Mouse (Mus musculus): Measurements from ENCODE around the gene Prkag2. TPM values are rescaled to one million over a fixed set of nuclear protein-coding genes. Genes with fewer than 3 reads are reported as not detected.

The Prkag2 gene
- polyA plus RNA-seq, 1 experiment from 2014 or later, result 97.6 TPM

GRCm38 (mm10) chr5:25064270-25065232, 35.9 kb downstream of the Prkag2 start:
- peaks cover 7% of the 10 kb centered on the region for H3K4me1 ChIP-seq (ENCODE audit: control insufficient read depth, insufficient read depth, low read length)
- no peak overlapping the region for H3K27ac ChIP-seq (replicated peaks; ENCODE audit: low read depth, low read length)
- no peaks in the 10 kb centered on the region for H3K36me3 ChIP-seq (ENCODE audit: control insufficient read depth, insufficient read depth, low read length)
- no peak for DNase-seq
- no peak overlapping the region for H3K9ac ChIP-seq (replicated peaks; ENCODE audit: low read length)
- no peak overlapping the region for H3K4me3 ChIP-seq (replicated peaks; ENCODE audit: low read depth, low read length)
- WGBS, result 55% methylated on average over 8 of the region's 8 CpGs
- no peak overlapping the region for H3K4me2 ChIP-seq (ENCODE audit: low read length)
- H3K9me3 ChIP-seq (ENCODE audit: control insufficient read depth, low read length), result no peaks in the 10 kb centered on the region
- no peaks in the 10 kb centered on the region for H3K27me3 ChIP-seq (ENCODE audit: control insufficient read depth, insufficient read depth, low read length)
- ATAC-seq (ENCODE audit: low FRiP score, low TSS enrichment), result no peak

- 39% methylated on average over 17 of the region's 17 CpGs for WGBS
- ATAC-seq (ENCODE audit: low FRiP score, low TSS enrichment) (no peak), DNase-seq (peak; percentile 40)
- Histone ChIP-seq H3K36me3 (ENCODE audit: control insufficient read depth, insufficient read depth, low read length) (no peaks in the 10 kb centered on the region), H3K27me3 (ENCODE audit: control insufficient read depth, insufficient read depth, low read length) (no peaks in the 10 kb centered on the region), H3K9me3 (ENCODE audit: control insufficient read depth, low read length) (no peaks in the 10 kb centered on the region), H3K27ac (replicated peaks; ENCODE audit: low read depth, low read length) (no peak overlapping the region), H3K9ac (replicated peaks; ENCODE audit: low read length) (no peak overlapping the region), H3K4me3 (replicated peaks; ENCODE audit: low read depth, low read length) (no peak overlapping the region), H3K4me2 (ENCODE audit: low read length) (no peak overlapping the region), H3K4me1 (ENCODE audit: control insufficient read depth, insufficient read depth, low read length) (peaks cover 11% of the 10 kb centered on the region)
Measured at GRCm38 (mm10) chr5:25062506-25063132, 37.8 kb downstream of the Prkag2 start.

DNA sequence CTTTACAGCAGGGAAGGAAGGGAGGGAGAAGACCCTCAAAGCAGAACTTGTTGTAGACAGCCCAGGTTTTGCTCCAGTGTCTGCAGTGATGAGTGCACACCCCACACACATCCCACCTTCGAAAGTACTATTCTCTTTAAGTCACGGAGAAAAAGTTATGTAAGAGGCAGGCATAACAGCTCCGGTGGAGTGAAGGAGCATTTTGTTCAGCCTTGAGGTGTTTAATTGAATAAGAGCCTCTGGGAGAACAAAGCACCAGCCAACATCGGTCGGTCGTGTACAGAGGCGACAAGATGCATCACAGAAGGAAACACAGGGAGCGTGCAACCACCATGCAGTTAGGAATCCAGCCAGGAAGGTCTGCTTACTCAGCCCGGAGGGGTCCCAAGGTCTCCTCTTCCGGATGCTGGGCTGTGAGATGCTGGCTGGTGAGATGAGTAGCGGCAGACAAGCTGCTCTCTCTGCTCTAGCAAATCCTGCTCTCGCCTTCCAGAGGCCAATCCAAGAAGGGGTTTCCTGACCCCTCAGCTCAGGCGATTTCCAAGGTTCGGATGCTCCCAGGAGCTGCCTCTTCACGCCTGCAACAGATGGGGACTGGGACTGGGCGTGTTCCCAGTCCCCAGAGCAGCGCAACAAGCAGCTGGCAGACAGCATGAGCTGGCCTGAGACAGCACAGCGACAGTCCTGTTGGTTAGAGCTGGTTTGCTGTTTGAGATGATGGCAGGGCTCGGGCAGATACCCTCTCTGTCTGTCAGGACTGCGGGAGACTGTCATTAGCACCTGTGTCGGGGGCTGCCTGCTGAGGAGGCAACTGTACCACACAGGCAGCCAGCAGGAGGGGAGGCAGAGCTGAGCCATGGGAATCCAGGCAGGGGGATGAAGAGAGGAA, 41.3 kb downstream of the Prkag2 start:
- ATAC-seq (ENCODE audit: low FRiP score, low TSS enrichment) (0 out of 2 replicates have a peak, but pooled peaks have one; percentile 11), DNase-seq (peak; percentile 41)
- no peaks in the 10 kb centered on the region for H3K9me3 ChIP-seq (ENCODE audit: control insufficient read depth, low read length)
- H3K27ac ChIP-seq (replicated peaks; ENCODE audit: low read depth, low read length), result no peak overlapping the region
- peaks cover 11% of the 10 kb centered on the region for H3K4me1 ChIP-seq (ENCODE audit: control insufficient read depth, insufficient read depth, low read length)
- H3K27me3 ChIP-seq (ENCODE audit: control insufficient read depth, insufficient read depth, low read length), result no peaks in the 10 kb centered on the region
- no peak overlapping the region for H3K4me3 ChIP-seq (replicated peaks; ENCODE audit: low read depth, low read length)
- 21% methylated on average over 21 of the region's 21 CpGs for WGBS
- H3K9ac ChIP-seq (replicated peaks; ENCODE audit: low read length), result peak overlapping the region; percentile 21; the same call in 1 of the 2 replicates
- H3K36me3 ChIP-seq (ENCODE audit: control insufficient read depth, insufficient read depth, low read length), result no peaks in the 10 kb centered on the region
- peak overlapping the region; percentile 31 for H3K4me2 ChIP-seq (ENCODE audit: low read length)

DNA sequence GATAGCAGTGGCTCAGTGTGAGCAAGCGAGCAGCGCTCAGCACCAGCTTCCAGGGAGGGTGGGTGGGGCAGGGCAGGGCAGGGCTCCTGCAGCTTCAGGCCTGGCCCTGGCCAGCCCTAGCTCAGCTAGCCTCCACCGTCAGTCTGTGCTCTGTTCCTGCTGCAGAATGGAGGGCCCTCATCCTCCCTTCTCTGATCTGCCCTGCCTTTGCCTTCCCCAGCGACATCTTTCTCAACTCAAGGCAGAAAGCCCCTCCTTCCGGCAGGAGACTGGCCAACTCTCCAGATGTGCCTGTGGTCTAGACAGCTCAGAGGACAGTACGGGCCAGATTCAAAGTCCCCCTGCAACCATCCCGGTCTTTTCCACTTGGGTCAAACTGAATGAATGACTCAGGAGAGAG, 42.0 kb downstream of the Prkag2 start:
- H3K4me3 ChIP-seq (replicated peaks; ENCODE audit: low read depth, low read length), result no peak overlapping the region

DNA sequence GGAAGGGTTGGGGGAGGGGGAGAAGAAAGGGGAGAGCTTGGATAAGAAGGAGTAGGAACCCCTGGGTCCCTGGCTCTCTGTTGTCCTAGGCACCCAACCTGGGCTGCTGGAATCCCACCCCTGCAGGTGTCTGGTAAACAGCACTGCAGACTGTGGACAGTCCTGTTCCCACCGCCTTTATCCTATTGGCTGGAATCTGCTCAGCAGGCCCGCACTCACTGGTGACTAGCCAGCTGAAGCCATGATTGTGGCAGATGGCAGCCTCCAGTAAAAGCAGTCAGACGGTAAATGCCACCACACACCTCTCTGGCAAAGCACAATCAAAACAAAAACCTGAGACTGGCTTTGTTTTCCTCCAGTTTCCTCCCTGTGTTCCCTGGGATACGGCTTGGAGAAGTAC, 45.2 kb downstream of the Prkag2 start:
- Histone ChIP-seq H3K4me2 (ENCODE audit: low read length) (no peak overlapping the region), H3K4me1 (ENCODE audit: control insufficient read depth, insufficient read depth, low read length) (peaks cover 8% of the 10 kb centered on the region), H3K4me3 (replicated peaks; ENCODE audit: low read depth, low read length) (no peak overlapping the region), H3K27me3 (ENCODE audit: control insufficient read depth, insufficient read depth, low read length) (no peaks in the 10 kb centered on the region), H3K9ac (replicated peaks; ENCODE audit: low read length) (no peak overlapping the region), H3K36me3 (ENCODE audit: control insufficient read depth, insufficient read depth, low read length) (no peaks in the 10 kb centered on the region), H3K9me3 (ENCODE audit: control insufficient read depth, low read length) (no peaks in the 10 kb centered on the region), H3K27ac (replicated peaks; ENCODE audit: low read depth, low read length) (no peak overlapping the region)
- peak; percentile 13 for DNase-seq
- 43% methylated on average over 4 of the region's 4 CpGs for WGBS
- no peak for ATAC-seq (ENCODE audit: low FRiP score, low TSS enrichment)

More for the DNA sequence above, 42.0 kb downstream of the Prkag2 start:
- H3K9me3 ChIP-seq (ENCODE audit: control insufficient read depth, low read length), result no peaks in the 10 kb centered on the region
- no peak overlapping the region for H3K27ac ChIP-seq (replicated peaks; ENCODE audit: low read depth, low read length)
- H3K4me1 ChIP-seq (ENCODE audit: control insufficient read depth, insufficient read depth, low read length), result peaks cover 11% of the 10 kb centered on the region
- no peak for ATAC-seq (ENCODE audit: low FRiP score, low TSS enrichment)
- H3K9ac ChIP-seq (replicated peaks; ENCODE audit: low read length), result no peak overlapping the region
- no peak for DNase-seq
- no peak overlapping the region for H3K4me2 ChIP-seq (ENCODE audit: low read length)
- H3K36me3 ChIP-seq (ENCODE audit: control insufficient read depth, insufficient read depth, low read length), result no peaks in the 10 kb centered on the region
- no peaks in the 10 kb centered on the region for H3K27me3 ChIP-seq (ENCODE audit: control insufficient read depth, insufficient read depth, low read length)
- WGBS, result 46% methylated on average over 7 of the region's 7 CpGs

GRCm38 (mm10) chr5:25053971-25054658, 46.3 kb downstream of the Prkag2 start:
- no peak for ATAC-seq (ENCODE audit: low FRiP score, low TSS enrichment)

DNA sequence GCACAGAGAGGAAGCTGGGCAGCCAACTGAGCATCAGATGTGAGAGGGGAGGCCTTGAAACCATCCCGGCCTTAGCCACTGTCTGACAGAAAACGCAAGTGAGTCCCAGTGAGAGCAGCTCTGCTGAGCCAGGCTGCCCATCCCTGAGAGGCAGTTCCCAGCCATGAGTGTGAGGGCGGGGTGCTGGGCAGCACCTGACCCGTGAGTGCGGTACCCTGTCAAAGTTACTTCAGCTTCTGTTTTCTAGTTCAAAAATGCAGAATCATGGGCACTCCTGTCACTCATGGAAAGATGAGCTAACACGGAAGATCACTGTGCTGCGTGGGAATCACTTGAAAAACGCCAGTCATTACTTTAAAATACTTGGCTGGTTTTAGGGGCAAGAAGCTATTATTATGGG, 49.6 kb downstream of the Prkag2 start:
- H3K9me3 ChIP-seq (ENCODE audit: control insufficient read depth, low read length), result no peaks in the 10 kb centered on the region
- no peak for DNase-seq
- no peaks in the 10 kb centered on the region for H3K36me3 ChIP-seq (ENCODE audit: control insufficient read depth, insufficient read depth, low read length)
- H3K4me1 ChIP-seq (ENCODE audit: control insufficient read depth, insufficient read depth, low read length), result no peaks in the 10 kb centered on the region
- H3K27me3 ChIP-seq (ENCODE audit: control insufficient read depth, insufficient read depth, low read length), result no peaks in the 10 kb centered on the region
- H3K4me3 ChIP-seq (replicated peaks; ENCODE audit: low read depth, low read length), result no peak overlapping the region
- no peak for ATAC-seq (ENCODE audit: low FRiP score, low TSS enrichment)
- 75% methylated on average over 8 of the region's 8 CpGs for WGBS
- no peak overlapping the region for H3K9ac ChIP-seq (replicated peaks; ENCODE audit: low read length)
- H3K27ac ChIP-seq (replicated peaks; ENCODE audit: low read depth, low read length), result no peak overlapping the region
- H3K4me2 ChIP-seq (ENCODE audit: low read length), result no peak overlapping the region

More at GRCm38 (mm10) chr5:25053971-25054658, 46.3 kb downstream of the Prkag2 start:
- H3K4me3 ChIP-seq (replicated peaks; ENCODE audit: low read depth, low read length), result no peak overlapping the region
- H3K4me2 ChIP-seq (ENCODE audit: low read length), result no peak overlapping the region
- H3K9ac ChIP-seq (replicated peaks; ENCODE audit: low read length), result no peak overlapping the region
- H3K27ac ChIP-seq (replicated peaks; ENCODE audit: low read depth, low read length), result no peak overlapping the region
- H3K36me3 ChIP-seq (ENCODE audit: control insufficient read depth, insufficient read depth, low read length), result no peaks in the 10 kb centered on the region
- 84% methylated on average over 7 of the region's 7 CpGs for WGBS
- DNase-seq, result no peak
- H3K4me1 ChIP-seq (ENCODE audit: control insufficient read depth, insufficient read depth, low read length), result no peaks in the 10 kb centered on the region; the same call in 1 of the 2 replicates
- no peaks in the 10 kb centered on the region for H3K27me3 ChIP-seq (ENCODE audit: control insufficient read depth, insufficient read depth, low read length)
- H3K9me3 ChIP-seq (ENCODE audit: control insufficient read depth, low read length), result no peaks in the 10 kb centered on the region

DNA sequence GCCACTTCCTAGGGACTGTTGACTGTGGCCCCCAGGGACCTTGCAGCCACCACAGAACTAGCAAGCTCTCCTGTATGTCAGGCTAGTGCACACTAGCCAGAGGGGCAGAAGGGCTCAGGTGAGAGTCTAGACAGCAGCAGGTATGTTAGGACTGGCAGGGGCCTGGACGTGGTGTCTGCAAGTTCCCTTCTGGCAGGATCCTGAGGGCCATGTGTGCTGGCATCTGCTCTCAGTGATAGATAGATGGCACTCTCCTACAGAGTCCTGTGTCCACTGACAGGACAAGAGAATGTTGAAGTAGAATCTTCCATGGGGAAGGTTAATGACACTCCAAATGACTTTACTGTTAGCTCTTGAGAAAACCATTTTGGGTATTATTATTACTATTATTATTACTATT, 52.8 kb downstream of the Prkag2 start:
- H3K4me2 ChIP-seq (ENCODE audit: low read length), result no peak overlapping the region
- WGBS, result 66% methylated on average over 1 of the region's 1 CpGs
- H3K36me3 ChIP-seq (ENCODE audit: control insufficient read depth, insufficient read depth, low read length), result no peaks in the 10 kb centered on the region
- H3K27ac ChIP-seq (replicated peaks; ENCODE audit: low read depth, low read length), result no peak overlapping the region
- H3K9me3 ChIP-seq (ENCODE audit: control insufficient read depth, low read length), result no peaks in the 10 kb centered on the region
- H3K4me1 ChIP-seq (ENCODE audit: control insufficient read depth, insufficient read depth, low read length), result no peaks in the 10 kb centered on the region
- ATAC-seq (ENCODE audit: low FRiP score, low TSS enrichment) (no peak), DNase-seq (no peak)
- H3K4me3 ChIP-seq (replicated peaks; ENCODE audit: low read depth, low read length), result no peak overlapping the region
- H3K9ac ChIP-seq (replicated peaks; ENCODE audit: low read length), result no peak overlapping the region
- H3K27me3 ChIP-seq (ENCODE audit: control insufficient read depth, insufficient read depth, low read length), result no peaks in the 10 kb centered on the region

Data from midbrain, embryonic 14.5 days (tissue).